Mouse (Mus musculus): Measurements from ENCODE around the gene Alkbh1.
"Not testable (repeated sequence)": the region's sequence is repeated elsewhere in the genome, so short reads cannot be mapped to it uniquely, and the experiment has no call there.

Alkbh1 gene

GRCm38 (mm10) chr12:87443700-87444122 lies at the start of gene Alkbh1, which contains the start of gene Slirp:
Gene Alkbh1 (minus strand): TSS chr12:87444017.
Gene Slirp (plus strand): TSS chr12:87443896.
- DNase-seq (ENCODE audit: low read depth, low spot score), result peak; percentile 89

GRCm38 (mm10) chr12:87488683-87489082 lies 44.9 kb upstream of the Alkbh1 start:
- not testable (repeated sequence) for DNase-seq (ENCODE audit: low read depth, low spot score)

GRCm38 (mm10) chr12:87482482-87482881 lies 38.7 kb upstream of the Alkbh1 start:
- DNase-seq (ENCODE audit: low read depth, low spot score), result not testable (repeated sequence)

GRCm38 (mm10) chr12:87474756-87475155 lies 30.9 kb upstream of the Alkbh1 start:
- DNase-seq (ENCODE audit: low read depth, low spot score), result peak; percentile 18

GRCm38 (mm10) chr12:87471964-87472786 lies 28.4 kb upstream of the Alkbh1 start, which contains the start of gene Snw1:
Gene Snw1 (minus strand): TSS chr12:87472274.
- DNase-seq (ENCODE audit: low read depth, low spot score), result peak; percentile 97

GRCm38 (mm10) chr12:87471421-87471963 lies 27.7 kb upstream of the Alkbh1 start:
- DNase-seq (ENCODE audit: low read depth, low spot score), result no peak

- no peak for DNase-seq (ENCODE audit: low read depth, low spot score)
Measured at GRCm38 (mm10) chr12:87470263-87471136, 26.7 kb upstream of the Alkbh1 start.

GRCm38 (mm10) chr12:87464678-87465297 lies 21.0 kb upstream of the Alkbh1 start:
- DNase-seq (ENCODE audit: low read depth, low spot score), result peak; percentile 34

- DNase-seq (ENCODE audit: low read depth, low spot score), result no peak
Measured at GRCm38 (mm10) chr12:87449456-87449855, 5.6 kb upstream of the Alkbh1 start.

GRCm38 (mm10) chr12:87444211-87444610 lies 394 bp upstream of the Alkbh1 start:
- DNase-seq (ENCODE audit: low read depth, low spot score), result no peak

GRCm38 (mm10) chr12:87443115-87443699 lies 610 bp downstream of the Alkbh1 start:
- DNase-seq (ENCODE audit: low read depth, low spot score), result peak; percentile 26

GRCm38 (mm10) chr12:87442177-87443114 lies 1.4 kb downstream of the Alkbh1 start:
- DNase-seq (ENCODE audit: low read depth, low spot score), result peak; percentile 67

- DNase-seq (ENCODE audit: low read depth, low spot score), result no peak
Measured at GRCm38 (mm10) chr12:87428885-87429284, 14.9 kb downstream of the Alkbh1 start.

- no peak for DNase-seq (ENCODE audit: low read depth, low spot score)
Measured at GRCm38 (mm10) chr12:87428295-87428694, 15.5 kb downstream of the Alkbh1 start.

GRCm38 (mm10) chr12:87426354-87427031 lies 17.3 kb downstream of the Alkbh1 start:
- DNase-seq (ENCODE audit: low read depth, low spot score), result no peak

GRCm38 (mm10) chr12:87424516-87424915 lies 19.3 kb downstream of the Alkbh1 start:
- DNase-seq (ENCODE audit: low read depth, low spot score), result no peak

- no peak for DNase-seq (ENCODE audit: low read depth, low spot score)
Measured at GRCm38 (mm10) chr12:87423700-87424099, 20.1 kb downstream of the Alkbh1 start.

- DNase-seq (ENCODE audit: low read depth, low spot score), result no peak
Measured at GRCm38 (mm10) chr12:87421708-87422507, 21.9 kb downstream of the Alkbh1 start.

All from ES-CJ7 (cell line).